Mouse (Mus musculus) E14TG2a.4 (cell line): ENCODE data around the gene Xxylt1.

Source experiments
- CTCF ChIP-seq: conservative IDR thresholded peaks from 2 replicates; pipeline ENCODE4 v1.5.1; 2014; ENCODE audit warnings: low read length
- NANOG ChIP-seq: IDR thresholded peaks from 2 replicates; pipeline ENCODE4 v1.6.1; 2014; ENCODE audit warnings: borderline replicate concordance, low read length, mixed read lengths
- POU5F1 ChIP-seq: IDR thresholded peaks from 2 replicates; pipeline ENCODE4 v1.6.1; 2014; ENCODE audit warnings: low read length, borderline replicate concordance

DNA sequence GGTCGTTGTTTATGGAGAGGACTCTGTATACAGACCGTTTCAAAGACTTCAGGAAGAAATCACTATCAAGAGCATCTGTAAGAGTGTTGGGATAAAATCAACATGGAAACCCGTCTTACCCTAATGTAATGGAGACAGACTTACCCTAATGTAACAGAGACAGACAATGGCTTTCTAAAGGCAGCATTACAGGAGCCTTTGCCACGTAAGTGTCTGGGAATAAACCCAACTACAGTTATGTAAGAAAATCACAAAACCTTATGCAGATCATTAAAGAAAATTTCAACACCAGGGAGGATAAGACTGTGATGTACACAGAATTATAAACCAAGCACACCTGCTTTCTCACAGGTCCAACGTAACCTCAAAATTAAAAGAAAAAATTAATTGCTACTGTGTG lies 46.9 kb upstream of the Xxylt1 start:
- no peak for TF ChIP-seq CTCF
- TF ChIP-seq NANOG, result no peak
- TF ChIP-seq POU5F1, result no peak
